Mouse (Mus musculus) heart, adult 2 months (tissue): ENCODE data around the gene Pik3ca.

Source experiments
- CTCF ChIP-seq: fragments of 200-600 bp; IDR thresholded peaks from 2 replicates; pipeline ENCODE4 v1.8.1; 2022; ENCODE audit warnings: antibody characterized with exemption, mild to moderate bottlenecking, moderate library complexity
- EP300 ChIP-seq: fragments of 200-500 bp; IDR thresholded peaks from 2 replicates; pipeline ENCODE4 v1.6.1; 2011; ENCODE audit warnings: low read depth, low read length, control low read depth; ENCODE audit not compliant: insufficient read depth
- POLR2A ChIP-seq: fragments of 200-500 bp; IDR thresholded peaks from 2 replicates; pipeline ENCODE4 v1.6.1; 2011; ENCODE audit warnings: mild to moderate bottlenecking, low read depth, low read length, control low read depth; ENCODE audit not compliant: insufficient read depth

DNA sequence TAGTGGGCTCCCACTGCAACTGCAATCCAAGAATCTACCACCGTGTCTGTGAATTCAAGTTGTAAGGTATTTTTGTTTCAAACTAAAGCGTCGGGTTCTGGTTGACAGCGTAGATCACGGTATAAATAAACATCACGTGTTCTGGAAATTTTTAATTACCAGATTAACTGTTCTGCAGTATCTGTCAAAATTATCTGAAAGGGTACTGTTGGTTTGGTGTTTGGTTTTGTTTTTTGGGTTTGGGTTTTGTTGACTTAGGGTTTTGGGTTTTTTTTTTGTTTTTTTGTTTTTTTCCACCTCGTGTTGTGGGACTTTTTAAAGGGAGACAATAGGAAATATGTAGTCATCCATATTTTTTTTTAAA is 686 bp downstream of the Pik3ca start:
- TF ChIP-seq POLR2A = no peak
- TF ChIP-seq CTCF = no peak
- TF ChIP-seq EP300 = no peak
